Mouse (Mus musculus): ENCODE measurements at regions not wholly inside any gene's neighbourhood (a gene's known extent, or its start where the extent isn't known, plus 50 kb on each side); places are given as distances from the start of the nearest gene placed in this dataset.

DNA sequence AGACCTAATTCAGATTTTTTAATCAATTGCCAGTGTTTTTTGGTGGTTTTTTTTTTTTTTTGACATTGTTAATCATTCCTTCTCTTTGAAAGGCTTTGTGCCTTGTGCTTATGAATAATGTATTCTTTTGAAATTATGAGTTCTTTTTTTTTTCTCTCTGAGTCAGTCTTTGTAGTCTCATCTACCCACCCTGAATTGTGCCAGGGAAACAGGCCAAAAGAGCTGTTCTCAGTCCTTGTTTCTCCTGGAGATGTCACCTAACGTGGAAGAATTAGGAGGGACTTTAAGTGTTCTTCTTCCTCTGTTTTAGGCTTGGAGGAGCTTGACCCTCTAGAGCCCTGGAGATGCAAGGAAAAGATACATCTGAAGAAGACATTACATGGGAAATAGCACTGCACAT lies 2012.6 kb downstream of the Poteg start:
- intact Hi-C loops (cut with DNase I), result no loop called here
- DNase-seq, result no peak

DNA sequence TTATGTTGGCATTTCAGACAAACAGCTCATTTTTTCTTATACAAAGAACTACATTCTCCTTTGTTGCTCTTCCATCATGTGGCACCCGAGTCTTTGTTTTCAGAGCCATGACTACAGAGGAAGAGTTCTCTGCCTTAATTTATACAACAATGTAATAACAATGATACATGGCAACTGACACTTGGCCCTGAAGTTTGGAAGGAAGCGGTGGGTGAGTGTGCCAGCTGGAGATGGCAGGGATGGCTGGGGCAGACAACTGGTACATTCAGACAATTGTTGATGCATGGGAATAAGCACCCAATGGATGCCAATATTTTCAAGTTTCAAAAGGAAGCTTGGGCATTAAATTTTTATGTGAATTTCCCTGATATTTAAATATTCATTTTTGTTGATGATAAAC lies 2045.5 kb downstream of the Poteg start:
- intact Hi-C loops (cut with DNase I), result no loop called here
- DNase-seq, result no peak

DNA sequence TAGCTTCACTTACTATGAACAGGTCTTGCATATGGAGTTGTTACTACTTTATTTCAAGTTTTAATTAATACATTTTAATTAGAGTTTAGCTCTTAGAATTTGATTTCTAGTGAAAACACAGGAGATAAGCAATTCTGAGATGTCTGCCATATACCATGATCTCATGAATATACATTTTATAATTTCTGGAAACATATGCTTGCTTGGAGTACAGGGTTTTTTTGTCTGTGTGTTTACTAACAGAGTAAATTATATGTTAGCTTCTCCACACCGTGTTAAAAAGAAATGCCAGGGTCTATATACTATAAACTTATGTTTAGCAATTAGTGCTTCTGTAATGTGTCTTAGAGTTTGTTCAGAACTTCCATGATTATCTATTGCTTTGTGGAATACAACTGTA lies 2079.9 kb downstream of the Poteg start:
- DNase-seq, result no peak
- intact Hi-C loops (cut with DNase I), result no loop called here

DNA sequence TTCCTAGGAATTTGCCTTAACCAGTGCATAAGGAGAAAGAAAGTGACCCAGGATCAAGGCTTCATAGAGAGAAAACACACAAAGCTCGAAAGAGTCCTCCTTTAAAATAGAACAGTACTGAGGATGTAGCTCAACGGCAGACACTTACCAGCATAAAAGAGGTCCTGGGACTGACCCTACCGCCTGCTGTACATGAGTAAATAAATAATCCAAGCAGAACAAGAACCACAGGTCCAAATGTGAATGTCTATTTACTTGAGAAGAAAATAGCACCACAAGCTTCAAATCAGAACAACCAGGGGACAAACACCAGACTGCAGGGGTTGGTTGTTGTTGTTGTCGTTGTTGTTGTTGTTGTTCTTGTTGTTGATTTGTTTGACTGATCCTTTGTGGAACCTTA lies 2084.1 kb downstream of the Poteg start:
- intact Hi-C loops (cut with DNase I), result no loop called here
- no peak for DNase-seq

GRCm38 (mm10) chr8:29538016-29538415 lies 2090.5 kb downstream of the Poteg start:
- no peak for DNase-seq
- intact Hi-C loops (cut with DNase I), result no loop called here

DNA sequence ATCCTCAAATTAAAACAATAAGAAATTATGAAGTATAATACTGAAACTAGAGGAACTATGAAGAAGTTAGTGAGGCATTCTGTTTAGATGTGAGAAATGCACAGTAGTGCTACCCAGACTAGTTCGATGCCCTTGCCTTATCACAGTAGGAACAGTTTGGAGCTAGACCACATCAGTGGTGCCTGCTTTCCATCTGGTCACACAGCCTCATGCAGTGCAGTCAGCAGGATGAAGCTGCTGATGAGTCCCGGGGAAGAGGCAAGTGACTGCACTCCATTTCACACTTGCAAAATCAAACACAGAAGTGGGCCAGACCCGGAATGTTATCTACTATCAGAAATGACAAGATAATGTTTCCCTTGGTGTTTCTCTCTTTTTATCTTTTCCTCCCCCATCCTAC lies 2092.4 kb downstream of the Poteg start:
- DNase-seq, result no peak
- intact Hi-C loops (cut with DNase I), result no loop called here

- DNase-seq, result no peak
- intact Hi-C loops (cut with DNase I), result no loop called here
Measured at GRCm38 (mm10) chr8:29544142-29544541, 2096.7 kb downstream of the Poteg start.

DNA sequence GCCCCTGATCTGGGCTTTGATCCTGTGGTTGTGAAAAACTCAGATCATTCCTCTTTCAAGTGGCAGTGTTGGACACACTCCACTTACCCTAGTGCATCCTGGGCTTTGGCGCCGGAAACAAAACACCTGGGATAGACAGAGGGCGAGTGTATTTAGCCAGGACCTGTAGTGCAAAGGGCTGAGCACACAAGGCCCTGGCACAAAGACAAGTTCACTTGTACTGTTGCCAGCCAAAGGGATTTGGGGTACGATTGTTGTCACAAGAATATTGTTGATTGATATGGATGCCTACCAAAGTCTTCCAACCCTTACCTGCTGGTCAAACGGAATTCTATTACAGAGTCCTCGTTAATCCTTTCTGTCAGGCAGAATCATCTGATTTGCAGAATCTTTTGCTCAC lies 2138.2 kb downstream of the Poteg start:
- no peak for DNase-seq

GRCm38 (mm10) chr8:29594129-29594528 lies 2146.7 kb downstream of the Poteg start:
- no peak for DNase-seq
- intact Hi-C loops (cut with DNase I), result no loop called here

More for the DNA sequence above, 2138.2 kb downstream of the Poteg start:
- intact Hi-C loops (cut with DNase I), result no loop called here

DNA sequence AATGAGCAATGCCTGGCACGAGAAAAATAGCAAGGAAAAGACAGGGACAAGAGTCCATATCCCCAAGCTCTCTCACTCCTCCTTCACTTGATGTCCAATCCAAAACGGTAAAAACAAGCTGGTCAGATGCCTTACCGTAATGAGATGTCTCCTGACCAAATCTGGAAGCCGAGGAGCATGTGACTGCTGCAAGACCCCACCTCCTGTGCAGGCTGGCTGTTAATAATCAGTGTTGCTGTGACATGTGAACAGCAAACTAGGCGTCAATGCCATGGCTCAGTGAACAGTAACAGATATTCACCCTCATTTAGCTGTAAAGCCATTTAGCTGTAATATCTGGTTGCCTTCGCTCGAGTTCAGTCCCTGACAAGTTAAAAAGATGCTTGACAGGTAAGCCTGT lies 2166.6 kb downstream of the Poteg start:
- no peak for DNase-seq
- intact Hi-C loops (cut with DNase I), result no loop called here

GRCm38 (mm10) chr8:29661616-29662015 lies 2214.1 kb downstream of the Poteg start:
- intact Hi-C loops (cut with DNase I), result loop anchor here (5.0 kb wide), 1 partner anchor 39 kb away; no protein-coding TSS in a partner anchor
- no peak for DNase-seq

DNA sequence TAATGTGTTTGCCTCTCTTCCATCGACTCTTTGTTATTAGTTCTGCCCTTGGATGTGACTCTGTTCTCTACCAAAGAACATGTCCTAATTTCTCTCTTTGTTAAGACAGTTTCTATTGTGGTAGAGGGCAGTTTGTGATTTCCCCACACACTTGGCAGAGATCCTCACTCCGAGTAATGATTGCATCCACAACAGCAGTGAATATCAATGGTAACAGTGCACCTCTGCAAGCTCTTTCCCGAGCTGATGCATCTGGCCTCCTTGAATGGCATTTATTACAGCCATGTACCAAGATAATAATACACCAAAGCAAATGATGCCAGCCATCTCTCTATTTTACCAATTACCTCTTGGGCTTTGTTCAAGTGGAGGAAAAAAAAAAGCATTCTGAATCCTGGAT lies 2228.4 kb downstream of the Poteg start:
- intact Hi-C loops (cut with DNase I), result no loop called here
- DNase-seq, result no peak

DNA sequence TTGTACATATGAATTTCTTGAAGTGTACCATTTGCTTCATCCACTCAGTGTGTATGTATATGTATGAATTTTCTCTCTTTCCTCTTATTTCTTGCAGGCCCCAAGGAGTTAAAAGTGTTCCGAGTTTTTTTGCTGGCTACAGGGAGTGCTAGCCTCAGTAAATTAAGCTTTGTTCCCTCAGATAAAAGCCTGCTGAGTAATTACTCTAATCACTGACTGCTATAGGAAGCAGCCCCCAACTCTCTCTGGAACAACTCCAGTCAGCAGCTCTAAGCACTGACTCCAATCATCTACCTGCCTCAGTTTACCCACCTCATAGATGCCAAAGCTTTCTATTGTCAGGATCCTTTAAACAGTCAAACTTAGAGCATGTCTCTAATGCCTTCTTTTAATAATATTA lies 2235.9 kb downstream of the Poteg start:
- intact Hi-C loops (cut with DNase I), result no loop called here
- no peak for DNase-seq

DNA sequence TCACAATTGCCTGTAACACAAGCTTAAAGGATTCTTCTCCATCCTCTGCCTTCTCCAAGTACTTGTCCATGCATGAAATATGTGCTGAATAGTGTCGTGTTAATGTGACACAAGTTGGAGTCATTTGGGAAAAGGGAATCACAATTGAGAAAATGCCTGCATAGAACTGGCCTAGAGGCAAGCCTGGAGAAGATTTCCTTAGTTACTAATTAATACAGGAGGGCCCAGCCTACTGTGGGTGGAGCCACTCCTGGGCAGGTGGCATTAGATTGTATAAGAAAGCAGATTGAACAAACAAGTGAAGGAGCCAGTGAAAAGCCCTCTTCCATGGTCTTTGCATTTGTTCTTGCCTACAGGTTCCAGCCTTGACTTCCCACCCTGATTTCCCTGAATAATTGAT lies 2239.1 kb downstream of the Poteg start:
- intact Hi-C loops (cut with DNase I), result no loop called here
- DNase-seq, result no peak

DNA sequence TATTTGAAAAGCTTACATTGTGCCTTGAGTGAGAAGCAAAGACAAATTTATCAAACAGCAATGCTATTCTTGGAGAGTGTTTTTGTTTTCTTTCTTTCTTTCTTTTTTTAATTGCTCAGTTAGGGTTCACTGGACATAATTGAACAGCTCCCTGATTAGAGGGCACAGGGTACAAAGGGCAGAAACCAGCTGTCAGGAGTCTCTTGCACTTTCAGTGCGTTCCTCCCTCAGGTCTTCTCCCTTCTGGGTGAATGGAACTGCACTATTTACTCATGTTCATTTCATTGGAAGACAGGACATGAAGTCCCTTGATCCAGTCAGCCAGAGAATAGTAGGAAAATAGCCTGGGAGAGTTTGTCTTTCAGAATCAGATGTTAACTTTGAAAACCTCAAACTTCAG lies 2248.2 kb downstream of the Poteg start:
- intact Hi-C loops (cut with DNase I), result no loop called here
- no peak for DNase-seq

All from heart, postnatal 14 days (tissue).